Mouse (Mus musculus) gastrocnemius, adult 18-20 months (tissue): ENCODE measurements around the gene Cwc25. TPM values are rescaled to one million over a fixed set of nuclear protein-coding genes. Genes with fewer than 3 reads are reported as not detected.

Experiments used
- DNase-seq: peaks from one replicate; pipeline ENCODE4 v3.0.0; 2021; ENCODE audit warnings: low spot score
- long read RNA-seq, 2 experiments: library from polyadenylated mRNA; stranded (forward); transcript quantifications; one replicate each; pipeline ENCODE4 v2.0.0; 2021
- total RNA-seq, 2 experiments: library from RNA; stranded (reverse); gene quantifications; 2 replicates each; pipeline ENCODE4 v1.2.3; 2021

Cwc25 gene
- total RNA-seq, result 1 to 10 TPM; 5.2 to 5.9 TPM
- long read RNA-seq, experiment 1, transcript Cwc25-201 (10 exons, 3,105 nt), result major isoform, 6 of 9 reads
- long read RNA-seq, experiment 1, partial matches to known transcripts, result 0 of 9 reads
- long read RNA-seq, experiment 1, other reads (novel, unspliced or antisense), result 3 of 9 reads
- long read RNA-seq, experiment 2, transcript Cwc25-201 (10 exons, 3,105 nt), result major isoform, 11 of 18 reads
- long read RNA-seq, experiment 2, partial matches to known transcripts, result 0 of 18 reads
- long read RNA-seq, experiment 2, other reads (novel, unspliced or antisense), result 7 of 18 reads

DNA sequence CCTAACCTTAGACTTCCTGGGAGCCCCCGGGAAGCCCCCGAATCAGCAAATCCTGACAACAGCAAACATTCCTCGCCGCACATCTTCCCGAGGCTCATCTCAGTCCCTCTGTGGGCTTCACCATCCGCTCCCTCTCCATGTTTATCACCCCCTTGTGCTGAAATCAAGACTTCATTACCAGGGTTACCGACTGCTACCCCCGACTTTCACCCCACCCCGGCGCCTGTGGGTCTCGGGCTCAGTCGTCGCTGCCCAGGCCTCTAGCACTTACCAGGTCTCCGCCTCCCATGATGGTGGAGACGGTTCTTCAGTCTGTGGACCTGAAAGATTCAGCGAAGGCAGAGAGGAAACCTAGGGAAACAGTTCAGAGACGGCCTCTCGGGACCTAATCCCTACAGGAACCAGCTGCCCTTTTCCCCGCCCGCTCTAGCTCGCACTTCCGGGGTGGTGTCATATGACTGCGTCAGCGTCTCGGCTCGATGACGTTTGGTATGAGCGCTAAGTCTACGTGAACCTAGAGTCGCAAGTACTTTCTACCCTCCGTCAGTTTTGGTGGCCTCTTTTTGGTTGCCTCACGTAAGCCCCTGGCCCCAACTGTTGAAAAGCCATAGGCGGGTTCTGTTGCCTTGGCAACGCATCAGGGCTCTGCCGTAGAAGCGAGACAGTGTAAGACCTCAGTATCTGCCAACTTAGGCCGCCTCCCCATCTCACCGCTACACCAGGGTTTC lies at the start of gene Cwc25:
Gene Cwc25 (minus strand): TSS at position 403 of the 728 bp plus-strand sequence.
- DNase-seq, result peak; percentile 96

DNA sequence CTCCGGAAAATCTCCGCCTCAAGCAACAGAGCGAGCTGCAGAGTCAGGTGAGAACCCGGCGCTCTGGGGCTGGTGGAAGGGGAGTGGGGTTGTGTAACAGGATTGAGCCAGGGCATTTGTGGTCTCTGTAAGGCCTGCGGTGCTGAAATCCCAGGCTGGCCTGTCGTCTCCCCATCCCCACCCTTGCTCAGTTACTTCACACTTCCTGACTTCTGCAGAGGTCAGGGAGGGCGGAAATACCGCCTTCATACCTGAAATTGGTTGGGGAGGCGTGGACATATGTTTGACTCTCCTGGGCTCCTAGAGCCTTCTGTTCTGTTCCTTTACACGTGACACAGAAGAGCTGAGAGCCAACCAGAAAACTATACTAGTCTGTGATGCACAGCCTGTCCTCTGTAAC lies 49.4 kb upstream of the Cwc25 start:
- DNase-seq, result no peak

DNA sequence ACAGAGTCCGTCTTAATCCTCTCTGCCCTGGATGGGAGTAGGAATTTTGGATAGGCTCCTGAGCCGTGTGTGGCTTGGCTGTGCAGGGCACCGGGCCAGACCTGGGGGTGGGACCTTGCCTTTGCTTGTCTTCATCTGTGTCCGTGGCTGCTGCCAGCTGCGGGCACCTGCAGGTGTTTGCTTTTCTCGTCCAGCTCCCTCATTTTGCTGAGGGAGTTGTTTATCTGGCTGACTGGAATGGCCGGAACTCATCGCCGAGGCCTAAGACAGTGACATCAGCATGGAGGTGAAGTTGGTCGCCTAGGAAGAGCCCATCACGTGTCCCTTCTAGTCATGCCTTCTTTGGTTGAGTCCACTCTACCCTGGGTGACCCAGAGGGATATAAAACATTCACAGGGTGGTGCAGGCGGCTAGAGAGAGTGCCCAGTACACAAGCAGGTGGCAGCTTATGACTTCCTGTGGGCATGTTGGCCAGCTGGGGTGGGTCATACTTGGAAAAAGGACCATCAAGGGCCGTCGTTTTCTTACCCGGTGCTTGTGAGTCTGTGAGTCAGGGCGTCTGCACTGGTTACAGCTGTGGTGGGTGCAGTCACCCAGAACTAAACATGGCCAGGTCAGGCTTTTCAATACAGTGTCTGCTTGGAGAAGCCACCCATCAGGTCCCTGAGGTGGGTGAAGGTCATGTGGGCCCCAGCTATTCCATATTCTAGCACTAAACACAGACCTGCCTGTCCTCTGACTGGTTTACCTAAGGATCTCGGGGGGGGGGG lies 47.6 kb upstream of the Cwc25 start:
- DNase-seq, result no peak

DNA sequence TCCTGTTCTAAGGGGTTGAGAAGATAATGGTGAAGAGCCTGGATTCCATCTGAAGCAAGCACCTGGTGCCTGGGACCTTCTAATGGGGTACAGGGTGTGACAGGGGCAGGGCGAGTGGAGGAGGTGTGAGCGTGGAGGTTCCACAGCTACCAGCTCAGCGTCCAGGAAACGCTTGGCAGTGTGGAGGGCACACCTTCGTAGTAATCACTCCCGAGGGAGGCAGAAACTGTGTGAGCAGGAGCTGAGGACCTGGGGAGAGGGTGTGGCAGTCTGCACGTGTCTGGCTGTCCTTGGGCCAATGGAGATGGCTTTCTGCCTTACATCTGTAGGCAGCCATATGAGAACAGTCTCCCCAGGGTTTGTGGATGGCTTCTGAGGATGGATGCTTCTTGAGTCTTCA lies 46.7 kb upstream of the Cwc25 start:
- DNase-seq, result no peak

DNA sequence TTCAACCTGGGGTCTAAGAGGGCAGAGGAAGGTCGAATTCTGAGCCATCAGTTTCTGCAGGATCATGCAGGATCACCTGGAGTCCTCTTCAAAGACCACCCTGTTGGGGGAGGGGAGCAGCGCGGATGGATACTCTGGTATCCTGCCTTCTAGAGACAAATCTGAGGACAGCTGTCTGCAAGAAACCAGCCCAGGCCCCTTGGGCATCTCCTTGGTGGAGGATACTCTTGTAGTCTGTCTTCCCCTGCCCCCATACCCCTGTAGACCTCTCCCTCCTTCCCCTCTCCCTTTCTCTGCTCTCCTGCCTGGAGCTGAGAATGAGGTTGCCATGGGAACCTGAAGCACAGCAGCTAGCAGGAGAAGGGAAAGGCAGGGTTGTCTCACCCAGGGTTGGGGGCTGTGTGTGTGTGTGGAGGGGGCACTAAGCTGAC lies 46.1 kb upstream of the Cwc25 start:
- no peak for DNase-seq

DNA sequence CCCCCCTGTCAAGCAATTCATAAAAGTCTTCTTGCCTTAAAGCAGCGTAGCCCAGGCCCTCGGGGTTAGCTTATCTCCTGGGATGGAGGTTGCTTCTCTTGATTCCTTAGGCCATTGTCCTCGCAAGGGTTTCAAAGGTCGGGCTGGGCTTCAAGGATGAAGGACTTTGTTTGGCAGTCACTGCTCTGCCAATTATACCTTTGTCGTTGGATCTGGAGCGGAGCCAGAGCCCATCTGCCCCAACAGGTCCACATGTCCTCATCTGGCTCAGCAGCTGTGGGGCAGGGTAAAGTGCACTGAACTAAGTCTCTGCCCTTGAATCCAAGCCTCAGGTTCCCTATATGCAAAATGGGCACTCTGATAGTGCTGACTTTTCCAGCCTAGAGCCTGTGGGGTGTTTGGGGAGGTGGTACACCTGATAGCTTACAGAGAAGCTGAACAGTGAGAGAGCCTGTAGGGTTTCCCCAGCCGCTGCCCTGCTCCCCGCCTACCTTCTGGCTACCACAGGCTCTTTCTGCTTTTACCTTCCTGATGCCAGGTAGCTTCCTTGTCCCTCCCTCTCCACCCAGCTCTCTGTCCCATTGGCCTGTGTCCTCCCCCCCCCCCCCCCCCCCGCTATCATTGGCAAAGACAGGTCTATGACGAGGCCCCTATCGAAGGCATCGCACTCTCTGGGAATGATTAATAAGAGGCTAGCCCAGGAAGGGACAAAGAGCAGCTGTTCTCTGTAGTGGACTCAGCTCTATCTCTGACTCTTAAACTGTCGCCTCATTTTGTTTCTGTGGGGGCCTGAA lies 45.4 kb upstream of the Cwc25 start:
- no peak for DNase-seq

DNA sequence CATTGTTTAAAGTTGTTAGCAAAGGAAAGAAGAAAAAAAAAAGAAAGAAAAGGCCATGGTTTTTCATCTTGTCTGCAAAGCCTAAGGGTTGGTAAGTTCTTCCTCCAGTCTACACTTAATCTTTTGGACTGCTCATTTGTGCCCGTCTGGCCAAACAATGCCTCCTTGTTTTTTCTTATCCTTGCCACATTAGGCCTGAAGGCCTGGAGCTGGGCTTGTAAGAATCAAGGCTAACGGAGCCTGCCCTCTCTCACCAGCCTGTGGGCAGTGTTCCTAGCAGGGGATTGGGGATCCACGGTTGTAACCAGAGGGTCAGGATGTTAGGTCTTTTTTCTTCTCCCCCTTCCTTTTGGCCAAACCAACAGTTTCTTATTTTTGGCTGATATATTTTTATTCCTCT lies 44.6 kb upstream of the Cwc25 start:
- DNase-seq, result no peak

DNA sequence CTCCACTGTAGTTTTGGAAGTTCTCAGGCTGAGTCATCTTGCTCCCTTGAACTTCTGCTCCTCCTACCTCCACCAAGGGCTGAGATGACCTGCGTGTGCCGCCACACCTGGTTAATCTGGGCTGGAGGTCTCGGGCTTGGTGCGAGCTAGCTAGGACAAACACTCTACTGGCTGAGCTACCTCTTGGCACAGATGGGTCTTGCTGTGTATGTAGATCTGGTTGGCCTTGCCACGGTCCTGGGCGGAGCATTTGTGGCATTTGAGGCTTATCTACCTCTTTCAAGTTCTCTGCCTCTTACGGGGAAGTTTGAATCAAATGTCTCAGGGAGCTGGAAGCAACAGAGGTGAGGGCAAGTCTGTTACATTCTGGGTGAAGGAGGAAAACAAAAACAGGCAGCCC lies 44.0 kb upstream of the Cwc25 start:
- no peak for DNase-seq

DNA sequence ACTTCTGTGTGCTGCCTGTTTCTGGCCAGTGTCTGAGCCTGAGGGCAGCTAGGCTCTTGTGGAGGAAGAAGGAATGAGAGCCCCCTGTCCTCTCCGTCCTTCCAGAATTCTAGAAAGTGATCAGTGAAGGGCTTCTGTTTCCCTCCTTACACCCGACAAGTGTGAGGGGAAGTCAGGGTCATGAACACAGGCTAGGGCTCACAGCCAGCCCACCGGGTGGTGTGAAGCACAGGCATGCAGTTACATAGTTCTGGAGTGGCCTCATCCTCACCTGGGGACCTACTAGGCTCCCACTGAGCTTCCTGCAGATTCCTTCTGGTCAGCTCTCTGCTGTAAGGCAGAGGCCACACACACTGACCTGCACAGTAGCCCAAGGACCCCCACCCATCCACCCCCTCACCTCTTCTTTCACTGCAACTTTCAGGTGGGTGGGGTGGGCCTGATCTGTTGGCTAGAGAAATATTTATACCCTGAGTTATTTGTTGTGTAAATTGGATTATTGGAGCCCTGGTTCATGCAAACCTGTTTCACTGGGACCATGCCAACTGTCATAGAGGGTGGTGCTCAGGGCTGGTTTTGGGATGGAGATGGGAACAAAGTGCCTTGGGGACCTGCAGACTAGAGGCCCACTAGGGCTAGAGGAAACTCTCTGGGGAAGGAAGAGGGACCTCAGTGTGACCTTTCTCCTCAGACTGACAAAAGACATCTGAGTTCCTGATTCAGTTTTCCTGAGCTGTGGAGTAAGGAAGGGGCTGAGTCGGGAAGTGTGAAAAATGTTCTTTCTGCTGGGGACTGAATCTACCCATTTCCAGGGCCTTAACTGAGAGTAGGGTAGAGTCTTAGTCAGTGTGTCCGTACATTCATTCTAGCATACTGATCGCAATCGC lies 43.1 kb upstream of the Cwc25 start:
- DNase-seq, result no peak

DNA sequence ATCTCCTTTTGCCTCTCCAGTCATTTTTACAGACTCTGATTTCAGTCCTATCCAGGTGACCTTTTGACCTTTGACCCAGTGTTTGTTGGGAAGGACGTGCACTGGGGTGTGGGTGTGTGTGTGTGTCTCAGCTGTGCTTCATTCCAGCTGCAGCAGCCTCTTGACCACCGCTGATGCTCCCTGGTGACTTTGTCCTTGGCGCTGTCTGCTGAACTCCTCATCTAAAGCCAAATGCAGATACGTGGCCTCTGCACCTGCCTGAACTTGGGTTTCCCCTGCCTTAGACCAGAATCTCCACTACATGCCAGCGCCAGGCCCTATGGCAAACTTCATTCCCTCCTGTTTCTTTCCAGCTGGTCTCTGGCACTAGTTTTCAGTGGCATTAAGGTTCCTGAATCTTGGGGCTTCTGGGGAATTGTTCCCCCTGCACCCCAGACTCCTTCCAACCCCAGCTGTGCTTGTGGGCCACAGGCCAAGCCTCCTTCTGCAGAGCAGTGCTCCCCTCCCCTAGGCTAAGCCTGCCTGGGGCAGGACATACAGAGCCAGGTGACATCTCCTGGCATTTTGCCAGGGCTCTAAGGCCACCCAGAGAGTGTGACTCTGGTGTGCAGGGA lies 42.4 kb upstream of the Cwc25 start:
- DNase-seq, result peak; percentile 56

DNA sequence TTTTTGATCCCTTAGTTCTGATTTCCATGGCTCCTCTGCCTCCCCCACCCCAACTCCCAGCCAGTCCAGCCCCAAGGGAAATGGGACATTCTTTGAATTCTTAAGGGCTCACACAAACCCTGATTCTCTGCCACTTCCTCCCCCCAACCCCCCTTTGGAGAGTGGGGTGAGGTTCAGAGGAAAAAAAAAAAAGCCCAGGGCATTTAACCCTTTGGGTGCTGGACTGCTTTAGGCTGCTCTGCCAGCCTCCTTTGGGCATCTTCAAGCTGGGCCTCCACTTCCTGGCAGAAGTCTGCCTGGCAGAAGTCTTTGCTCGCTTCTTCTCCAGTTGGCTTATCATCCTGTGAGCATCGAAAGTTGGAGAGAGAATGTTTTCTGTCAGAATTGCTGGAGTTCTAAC lies 41.7 kb upstream of the Cwc25 start:
- peak; percentile 61 for DNase-seq

DNA sequence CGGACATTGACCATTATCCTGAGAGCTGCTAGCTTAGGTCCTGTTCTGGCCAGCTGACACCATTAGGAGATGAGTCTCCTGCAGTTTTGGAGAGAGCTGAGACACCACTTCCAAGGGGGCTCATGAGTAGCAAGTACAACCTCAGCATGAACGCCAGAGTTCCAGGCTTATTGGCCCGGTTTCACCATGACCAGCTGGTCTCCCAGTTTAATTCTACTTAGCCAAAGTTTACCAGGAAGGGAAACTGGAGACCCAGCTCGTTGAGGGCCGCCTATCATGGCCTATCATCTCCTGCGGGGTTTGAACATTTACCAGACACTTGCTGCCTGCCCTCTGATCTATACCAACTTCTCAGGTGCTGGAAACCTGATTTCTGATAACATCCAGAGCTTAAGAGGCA lies 41.3 kb upstream of the Cwc25 start:
- DNase-seq, result no peak

DNA sequence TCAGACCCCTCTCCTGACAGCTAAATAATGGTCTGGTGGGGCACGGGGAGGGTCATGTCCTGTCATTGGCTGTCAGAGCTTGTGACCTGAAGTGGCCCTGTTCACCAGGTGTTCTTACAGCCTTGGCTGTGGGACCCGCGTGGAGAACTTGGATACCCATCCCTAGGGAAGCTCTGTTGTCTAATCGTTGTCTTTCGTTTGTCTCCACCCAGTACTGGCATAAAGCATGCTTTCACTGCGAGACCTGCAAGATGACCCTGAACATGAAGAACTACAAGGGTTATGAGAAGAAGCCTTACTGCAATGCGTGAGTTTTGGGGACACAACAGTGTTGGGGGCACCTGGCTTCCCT lies 40.2 kb upstream of the Cwc25 start:
- no peak for DNase-seq

DNA sequence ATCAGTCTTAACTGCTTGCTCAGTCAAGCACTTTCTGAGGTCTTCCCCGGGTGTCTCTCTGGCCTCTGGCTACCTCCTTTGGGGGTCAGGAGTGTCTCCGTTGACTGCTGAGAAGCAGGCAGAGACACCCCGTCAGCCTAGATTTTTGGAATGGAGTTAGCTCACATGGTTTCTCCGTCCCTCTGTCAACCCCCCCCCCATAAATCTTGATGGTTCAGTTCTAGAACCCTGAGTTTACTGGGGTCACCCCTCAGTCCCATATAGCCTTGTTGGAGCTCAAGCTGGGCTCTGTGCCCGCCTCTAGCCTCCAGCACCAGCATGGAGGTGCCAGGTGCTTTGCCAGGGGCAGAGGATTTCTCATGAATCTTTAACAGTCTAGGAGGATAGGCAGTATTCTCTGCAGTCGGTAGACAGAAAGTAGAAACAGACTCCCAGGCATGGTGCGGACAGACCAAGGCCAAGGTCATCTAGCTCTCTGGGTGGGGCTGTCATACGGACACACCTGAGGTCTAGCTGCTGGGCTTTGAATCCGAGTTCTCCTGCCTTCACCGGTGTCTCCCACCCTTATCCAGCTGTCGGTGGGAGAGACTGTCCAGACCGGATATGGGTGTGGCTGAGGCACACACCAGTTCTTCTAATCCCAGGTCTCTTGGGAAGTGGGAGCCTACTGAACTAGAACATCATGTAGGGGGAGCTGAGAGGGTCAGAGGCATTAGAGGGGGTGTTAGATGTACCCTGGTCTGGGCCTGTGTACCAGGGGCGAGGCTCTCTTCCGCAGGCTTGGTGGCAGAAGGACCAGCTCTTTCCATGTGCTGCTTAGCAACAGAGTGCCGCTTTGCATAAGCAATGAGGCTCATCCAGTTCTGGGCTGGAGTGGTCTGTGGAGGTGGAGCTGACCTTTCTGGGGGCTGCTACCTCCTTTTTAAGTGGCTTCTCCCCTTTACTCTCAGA lies 39.6 kb upstream of the Cwc25 start:
- DNase-seq, result no peak

DNA sequence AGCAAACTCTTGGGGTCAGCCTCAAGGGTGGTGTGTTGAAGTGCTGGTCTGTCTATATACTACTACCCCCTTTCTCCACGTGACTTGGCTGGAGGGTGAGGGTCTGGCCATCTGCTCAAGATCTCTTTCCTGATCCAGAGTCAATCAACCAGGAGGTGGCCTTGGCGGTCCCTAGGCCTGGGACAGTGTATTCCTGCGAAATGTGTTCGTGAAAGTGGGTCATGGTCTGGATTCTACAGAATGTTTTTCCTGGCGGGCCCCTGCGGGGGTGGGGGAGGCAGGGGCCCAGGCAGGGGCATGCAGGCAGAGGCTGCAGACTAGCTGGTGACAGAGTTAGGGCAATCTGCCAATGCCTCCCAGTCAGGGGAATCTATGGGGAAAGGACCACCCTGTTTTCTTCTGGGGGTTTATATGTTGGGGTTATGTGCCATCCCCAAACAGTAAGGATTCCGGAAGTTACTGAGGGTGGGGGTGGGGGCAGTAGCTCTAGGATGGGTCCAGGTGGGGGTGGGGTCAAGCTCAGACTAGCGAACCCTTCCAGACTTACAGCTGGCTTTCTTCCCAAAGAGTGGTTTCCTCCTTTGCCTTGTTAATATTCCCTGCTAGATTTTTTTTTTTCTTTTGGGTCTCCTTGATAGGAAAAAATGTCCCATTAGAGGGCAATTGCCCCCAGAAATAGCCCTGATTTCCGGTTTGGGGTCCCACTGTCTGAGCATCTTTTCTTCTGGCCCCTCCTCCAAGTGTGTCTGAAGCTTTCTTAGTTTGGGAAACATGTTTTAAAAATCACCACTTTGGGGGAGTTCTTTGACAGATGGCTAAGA lies 38.7 kb upstream of the Cwc25 start:
- DNase-seq, result no peak

DNA sequence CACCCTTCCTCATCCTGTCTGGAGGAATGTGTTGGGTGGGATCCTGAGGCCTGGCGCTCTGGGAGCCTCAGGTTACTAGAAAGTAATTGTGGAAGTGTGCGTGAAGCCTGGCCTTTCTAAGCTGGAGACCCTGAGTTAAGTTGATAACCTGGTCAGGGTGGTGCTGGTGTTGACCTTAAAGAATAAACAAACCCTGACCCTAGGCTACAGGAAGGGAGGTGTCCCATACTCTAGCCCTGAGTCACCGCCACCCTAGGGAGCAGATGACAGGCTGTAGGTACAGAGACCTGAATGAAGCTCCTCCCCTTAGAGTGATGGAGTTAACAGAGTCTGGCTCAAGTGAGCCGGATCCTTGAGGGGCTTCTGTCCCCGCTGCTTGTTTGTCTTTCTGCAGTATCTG lies 37.5 kb upstream of the Cwc25 start:
- DNase-seq, result no peak

DNA sequence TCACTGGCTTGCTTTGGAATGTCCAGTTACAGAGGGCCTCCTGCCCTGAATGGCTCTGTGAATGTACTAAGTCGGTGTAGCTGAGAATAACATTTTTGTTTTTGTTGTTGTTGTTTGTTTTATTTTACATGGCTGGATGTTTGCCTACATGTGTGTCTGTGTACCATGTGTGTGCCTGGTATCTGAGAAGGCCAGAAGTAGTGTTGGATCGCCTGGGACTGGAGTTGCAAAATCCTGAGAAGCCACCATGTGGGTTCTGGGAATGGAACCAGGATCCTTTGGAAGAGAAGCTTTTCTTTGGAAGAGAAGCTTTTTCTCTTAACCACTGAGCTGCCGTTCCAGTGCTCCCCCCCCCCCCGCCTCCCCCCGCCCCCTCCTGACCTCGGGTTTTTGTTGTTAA lies 36.1 kb upstream of the Cwc25 start:
- no peak for DNase-seq

DNA sequence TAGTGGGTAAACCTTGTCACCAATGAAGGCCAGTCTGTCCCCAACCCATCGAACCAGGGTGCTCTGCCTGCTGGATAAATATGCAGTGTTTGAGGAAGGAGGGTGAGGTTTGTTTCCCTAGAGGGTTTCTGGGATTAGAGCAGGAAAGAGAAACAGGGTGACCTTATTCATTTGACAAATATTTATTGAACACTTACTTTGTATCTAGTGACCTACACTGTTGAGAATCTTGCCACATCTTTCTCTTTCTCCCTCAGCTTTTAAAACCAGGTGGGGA lies 35.8 kb upstream of the Cwc25 start:
- no peak for DNase-seq
